Mouse (Mus musculus) embryonic facial prominence, embryonic 13.5 days (tissue): ENCODE results near the gene Map3k7. TPM values are rescaled to one million over a fixed set of nuclear protein-coding genes. Genes with fewer than 3 reads are reported as not detected.
"Not testable (repeated sequence)": the region's sequence is repeated elsewhere in the genome, so short reads cannot be mapped to it uniquely, and the experiment has no call there.

Experiments used
- ATAC-seq: fragments of 200-750 bp; cut with Nextera tagmentation; 2 replicates; pipeline ENCODE4 v1.8.0; 2017; ENCODE audit warnings: low read depth; ENCODE audit not compliant: insufficient number of reproducible peaks, insufficient read depth, low FRiP score, low TSS enrichment
- H3K27ac ChIP-seq: fragments of 300-500 bp; sonication (generic); 2 replicates; pipeline ENCODE4 v1.5.1; 2015; ENCODE audit warnings: moderate library complexity, mild to moderate bottlenecking, inconsistent platforms
- H3K27me3 ChIP-seq: fragments of 300-500 bp; sonication (generic); 2 replicates; pipeline ENCODE4 v1.6.1; 2015; ENCODE audit warnings: mild to moderate bottlenecking, inconsistent platforms
- H3K36me3 ChIP-seq: fragments of 300-500 bp; sonication (generic); 2 replicates; pipeline ENCODE4 v1.6.1; 2015; ENCODE audit warnings: mild to moderate bottlenecking, inconsistent platforms
- H3K4me1 ChIP-seq: fragments of 300-500 bp; sonication (generic); 2 replicates; pipeline ENCODE4 v1.6.1; 2015; ENCODE audit warnings: inconsistent platforms
- H3K4me2 ChIP-seq: fragments of 300-500 bp; sonication (generic); 2 replicates; pipeline ENCODE4 v1.6.1; 2015; ENCODE audit warnings: moderate library complexity, mild to moderate bottlenecking, inconsistent platforms
- H3K4me3 ChIP-seq: fragments of 300-500 bp; sonication (generic); 2 replicates; pipeline ENCODE4 v1.5.1; 2015; ENCODE audit warnings: mild to moderate bottlenecking, inconsistent platforms
- H3K9ac ChIP-seq: fragments of 300-500 bp; sonication (generic); 2 replicates; pipeline ENCODE4 v1.6.1; 2015; ENCODE audit warnings: mild to moderate bottlenecking, inconsistent platforms
- H3K9me3 ChIP-seq: fragments of 300-500 bp; sonication (generic); 2 replicates; pipeline ENCODE4 v1.6.1; 2016; ENCODE audit warnings: inconsistent platforms
- WGBS: fragments of 180-500 bp; shearing (Covaris S2); methylation state at CpG from one replicate; pipeline ENCODE4 v1.1.7; 2015; ENCODE audit warnings: mixed read lengths; 5-methylcytosine and 5-hydroxymethylcytosine counted together
- polyA plus RNA-seq: library from polyadenylated mRNA; unstranded; fragments of >200 nt; fragmentation: Nextera tagmentation; extraction: Ambion mirVana; gene quantifications from 2 replicates; pipeline ENCODE4 v1.2.1, GENCODE M21; 2015

Map3k7 gene
- polyA plus RNA-seq, 1 experiment from 2014 or later = 36.2 TPM

DNA sequence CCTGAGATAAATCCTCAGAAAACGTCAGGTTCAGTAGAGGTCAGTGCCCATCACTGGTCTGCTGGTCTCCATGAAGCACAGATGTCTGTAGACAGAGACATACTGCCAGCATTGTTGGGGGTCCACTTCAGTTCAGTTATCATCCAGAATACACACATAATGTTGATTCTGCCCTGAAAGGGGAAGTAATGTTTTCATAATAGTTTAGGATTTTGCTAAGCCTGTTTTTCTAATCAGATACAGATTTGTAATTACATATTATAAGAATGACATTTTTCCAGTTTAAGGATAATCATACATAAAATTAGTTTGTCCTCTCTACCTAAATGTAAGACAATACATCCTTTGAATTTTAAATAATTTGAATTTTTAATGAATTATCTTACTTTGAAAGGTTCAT lies 30.0 kb downstream of the Map3k7 start:
- 68% methylated on average over 1 of the region's 1 CpGs for WGBS
- H3K4me1 ChIP-seq = no peaks in the 10 kb centered on the region
- H3K27ac ChIP-seq = no peak overlapping the region
- no peak overlapping the region for H3K4me3 ChIP-seq
- H3K9me3 ChIP-seq = no peaks in the 10 kb centered on the region
- H3K36me3 ChIP-seq = peaks cover 57% of the 10 kb centered on the region
- ATAC-seq = no peak
- H3K27me3 ChIP-seq = no peaks in the 10 kb centered on the region
- H3K9ac ChIP-seq = no peak overlapping the region
- no peak overlapping the region for H3K4me2 ChIP-seq

GRCm38 (mm10) chr4:32001498-32001897 lies 37.6 kb downstream of the Map3k7 start:
- Histone ChIP-seq H3K36me3 (peaks cover 37% of the 10 kb centered on the region), H3K27ac (no peak overlapping the region), H3K27me3 (no peaks in the 10 kb centered on the region), H3K4me3 (no peak overlapping the region), H3K9ac (no peak overlapping the region), H3K4me2 (no peak overlapping the region), H3K9me3 (no peaks in the 10 kb centered on the region), H3K4me1 (no peaks in the 10 kb centered on the region)
- ATAC-seq = no peak
- WGBS = 67% methylated on average over 3 of the region's 3 CpGs

DNA sequence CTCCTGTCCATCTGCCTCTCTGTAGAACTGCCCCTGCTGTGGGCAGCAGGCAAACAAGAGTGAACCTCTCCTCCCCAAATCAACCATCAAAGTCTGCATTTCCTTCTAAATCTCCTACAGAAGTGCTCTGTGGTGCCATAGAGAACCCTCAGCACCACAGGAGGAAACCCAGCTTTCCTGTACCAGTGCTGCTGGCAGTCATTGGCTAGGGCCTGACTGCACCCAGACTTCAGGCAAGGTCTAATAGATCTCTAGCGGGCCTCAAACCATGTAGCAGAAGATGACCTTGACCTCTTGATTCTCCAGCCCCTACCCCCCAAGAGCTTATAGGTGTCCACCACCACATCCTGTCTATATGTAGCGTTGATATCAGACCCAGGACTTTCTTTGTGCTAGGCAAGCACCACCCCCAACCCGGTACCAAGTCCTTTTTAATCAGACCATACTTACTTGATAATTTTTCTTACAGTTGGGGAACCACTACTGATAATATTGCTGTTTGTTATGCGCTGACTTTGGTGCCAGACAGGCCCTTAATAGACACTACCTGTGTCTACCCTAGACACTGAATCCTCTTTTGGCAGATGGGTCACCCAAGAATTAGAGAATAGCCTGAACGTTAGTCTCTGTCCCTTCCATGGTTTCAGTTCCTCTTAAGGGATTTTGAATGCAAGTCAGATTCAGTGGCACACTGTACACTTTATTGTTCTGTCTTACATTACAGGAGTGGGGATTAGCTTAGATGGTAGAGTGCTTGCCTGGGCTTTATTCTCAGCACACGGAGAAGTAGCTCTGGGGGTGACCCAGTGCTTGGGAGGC lies 41.1 kb downstream of the Map3k7 start:
- H3K27me3 ChIP-seq = no peaks in the 10 kb centered on the region
- no peak overlapping the region for H3K9ac ChIP-seq
- H3K36me3 ChIP-seq = peaks cover 40% of the 10 kb centered on the region
- no peak overlapping the region for H3K4me3 ChIP-seq
- WGBS = 92% methylated on average over 6 of the region's 6 CpGs
- H3K4me2 ChIP-seq = no peak overlapping the region
- no peaks in the 10 kb centered on the region; the same call in 1 of the 2 replicates for H3K4me1 ChIP-seq
- H3K27ac ChIP-seq = no peak overlapping the region
- no peak for ATAC-seq
- H3K9me3 ChIP-seq = no peaks in the 10 kb centered on the region

DNA sequence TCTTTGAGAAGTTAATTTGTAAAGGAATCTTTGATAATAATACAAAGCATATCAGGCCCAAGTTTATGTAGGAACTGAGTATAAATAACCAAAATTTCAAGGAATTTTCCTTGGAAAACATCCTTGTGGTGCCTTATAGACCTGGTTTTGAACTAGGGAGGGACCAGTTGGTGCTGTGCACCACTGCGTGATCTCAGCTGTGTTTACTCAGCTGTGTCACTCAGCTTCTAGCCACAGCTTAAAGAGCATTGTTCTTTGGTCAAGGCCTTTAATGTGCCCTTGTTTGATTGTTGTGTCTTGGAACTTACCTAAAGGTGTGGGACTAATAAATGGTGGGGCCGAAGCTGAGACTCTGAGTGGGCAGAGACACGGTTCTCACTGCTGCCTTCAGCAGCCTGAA lies 43.3 kb downstream of the Map3k7 start:
- H3K4me2 ChIP-seq = no peak overlapping the region
- 87% methylated on average over 3 of the region's 3 CpGs for WGBS
- no peak overlapping the region for H3K4me3 ChIP-seq
- H3K9me3 ChIP-seq = no peaks in the 10 kb centered on the region
- H3K27ac ChIP-seq = no peak overlapping the region
- H3K27me3 ChIP-seq = no peaks in the 10 kb centered on the region
- no peak for ATAC-seq
- no peak overlapping the region for H3K9ac ChIP-seq
- H3K36me3 ChIP-seq = peaks cover 50% of the 10 kb centered on the region
- H3K4me1 ChIP-seq = no peaks in the 10 kb centered on the region; the same call in 1 of the 2 replicates

DNA sequence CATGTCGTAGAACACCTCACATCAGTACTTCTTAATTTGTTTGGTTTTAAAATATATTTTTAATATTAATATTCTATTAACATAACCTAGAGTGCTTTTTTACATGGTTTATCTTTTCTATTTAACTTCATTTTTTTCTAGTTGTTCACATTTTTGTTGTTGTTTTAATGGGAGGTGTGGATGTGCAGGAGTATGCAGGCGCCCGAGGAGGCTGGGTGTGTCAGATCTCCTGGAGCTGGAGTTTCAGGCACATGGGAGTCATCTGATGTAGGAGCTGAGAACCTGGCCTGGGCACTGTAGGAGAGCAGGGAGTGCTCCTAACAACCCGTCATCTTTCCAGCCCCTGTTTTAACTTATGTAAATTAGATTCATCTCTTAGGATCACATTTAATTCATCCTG lies 44.2 kb downstream of the Map3k7 start:
- no peaks in the 10 kb centered on the region; the same call in 1 of the 2 replicates for H3K4me1 ChIP-seq
- ATAC-seq = no peak
- H3K36me3 ChIP-seq = peaks cover 57% of the 10 kb centered on the region

DNA sequence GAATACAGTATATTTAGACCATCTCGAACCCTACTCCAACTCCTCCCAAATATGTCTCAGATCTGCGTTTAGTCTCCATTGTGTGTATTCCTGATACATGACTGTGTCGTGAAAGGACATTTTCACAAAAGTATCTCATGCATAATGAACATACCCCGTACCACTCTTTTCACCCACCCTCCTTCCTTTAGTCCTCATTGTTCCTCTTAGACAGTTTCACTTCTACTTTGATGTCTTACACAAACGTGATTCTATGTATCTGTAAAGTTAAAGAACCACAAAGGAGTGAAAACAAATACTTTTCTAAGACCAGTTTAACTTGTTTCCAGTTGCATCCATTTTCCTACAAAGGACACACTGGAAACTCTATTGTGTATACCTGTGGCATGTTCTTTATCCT lies 46.9 kb downstream of the Map3k7 start:
- H3K4me1 ChIP-seq = no peaks in the 10 kb centered on the region; the same call in 1 of the 2 replicates
- H3K36me3 ChIP-seq = peaks cover 68% of the 10 kb centered on the region
- H3K9me3 ChIP-seq = no peaks in the 10 kb centered on the region
- no peak overlapping the region for H3K27ac ChIP-seq
- WGBS = 87% methylated on average over 5 of the region's 5 CpGs
- no peaks in the 10 kb centered on the region for H3K27me3 ChIP-seq
- H3K9ac ChIP-seq = no peak overlapping the region
- ATAC-seq = no peak
- H3K4me3 ChIP-seq = no peak overlapping the region
- no peak overlapping the region for H3K4me2 ChIP-seq

More for the DNA sequence above, 44.2 kb downstream of the Map3k7 start:
- Histone ChIP-seq H3K27ac (no peak overlapping the region), H3K4me3 (no peak overlapping the region), H3K27me3 (no peaks in the 10 kb centered on the region), H3K9me3 (no peaks in the 10 kb centered on the region), H3K9ac (no peak overlapping the region), H3K4me2 (no peak overlapping the region)
- 69% methylated on average over 4 of the region's 4 CpGs for WGBS

DNA sequence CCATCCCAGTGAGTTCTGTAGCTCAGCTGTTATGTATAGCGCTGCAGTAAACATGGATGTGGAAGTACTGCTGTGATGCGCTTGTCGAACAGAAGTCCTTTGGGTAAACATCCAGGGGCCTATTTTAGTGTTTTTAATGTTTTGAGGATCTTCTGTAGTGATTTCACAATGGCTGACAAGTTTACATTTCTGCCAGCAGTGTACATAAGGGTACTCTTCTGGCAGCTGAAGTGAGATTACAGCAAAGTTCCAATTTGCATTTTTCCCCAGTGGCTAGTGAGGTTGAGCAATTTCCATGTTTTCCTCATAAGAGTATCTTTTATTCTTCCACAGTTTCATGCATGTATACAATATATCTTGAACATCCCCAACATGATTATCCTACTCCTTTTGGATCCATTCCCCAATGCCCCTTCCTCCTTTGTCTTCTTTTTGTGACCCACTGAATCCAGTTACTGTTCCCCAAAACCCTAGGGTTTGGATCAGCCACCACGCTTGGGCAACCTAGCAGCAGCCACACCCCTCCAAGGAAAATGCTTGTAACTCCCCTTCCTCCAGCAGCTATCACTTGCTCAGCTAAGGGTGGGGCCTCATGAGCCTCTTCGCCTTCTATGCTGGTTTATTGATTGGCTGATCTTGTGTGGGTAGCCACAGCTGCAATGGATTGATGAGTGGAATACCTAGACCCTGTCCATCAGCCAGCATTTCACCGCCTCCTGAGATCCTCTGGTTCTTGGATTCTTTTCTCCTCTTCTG lies 47.5 kb downstream of the Map3k7 start:
- WGBS = 92% methylated on average over 6 of the region's 6 CpGs
- Histone ChIP-seq H3K4me1 (no peaks in the 10 kb centered on the region; the same call in 1 of the 2 replicates), H3K9me3 (no peaks in the 10 kb centered on the region), H3K27me3 (no peaks in the 10 kb centered on the region), H3K36me3 (peaks cover 72% of the 10 kb centered on the region), H3K4me2 (no peak overlapping the region), H3K9ac (no peak overlapping the region), H3K27ac (no peak overlapping the region), H3K4me3 (no peak overlapping the region)
- ATAC-seq = no peak

DNA sequence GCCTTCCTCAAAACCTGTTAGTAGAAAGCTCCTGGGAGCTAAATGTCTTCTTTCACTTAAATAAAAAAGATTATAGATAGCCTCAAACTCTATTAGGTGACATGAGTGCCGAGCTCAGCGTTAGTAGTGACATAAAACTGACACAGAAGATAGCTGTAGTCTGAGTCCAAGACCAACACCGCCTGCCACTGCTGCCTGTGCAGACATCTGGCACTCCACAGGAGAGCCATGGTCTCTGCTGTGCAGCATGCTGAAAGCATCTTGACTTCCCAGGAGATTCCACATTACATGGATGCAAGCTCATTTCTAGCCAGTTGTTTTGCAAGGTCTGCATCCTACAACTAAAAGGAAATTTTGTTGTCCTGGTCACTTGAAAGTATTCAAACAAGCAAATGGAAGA lies 57.2 kb downstream of the Map3k7 start:
- Histone ChIP-seq H3K4me1 (no peaks in the 10 kb centered on the region), H3K36me3 (peaks cover 61% of the 10 kb centered on the region), H3K9ac (no peak overlapping the region), H3K9me3 (no peaks in the 10 kb centered on the region), H3K4me2 (no peak overlapping the region), H3K27me3 (no peaks in the 10 kb centered on the region), H3K27ac (no peak overlapping the region), H3K4me3 (no peak overlapping the region)
- WGBS = 87% methylated on average over 3 of the region's 3 CpGs
- ATAC-seq = no peak

- no peak for ATAC-seq
- WGBS = 79% methylated on average over 6 of the region's 6 CpGs
- no peak overlapping the region for H3K4me3 ChIP-seq
- peaks cover 51% of the 10 kb centered on the region for H3K36me3 ChIP-seq
- H3K27me3 ChIP-seq = no peaks in the 10 kb centered on the region
- H3K4me2 ChIP-seq = no peak overlapping the region
- no peak overlapping the region for H3K27ac ChIP-seq
- H3K9me3 ChIP-seq = no peaks in the 10 kb centered on the region
- no peaks in the 10 kb centered on the region for H3K4me1 ChIP-seq
- no peak overlapping the region for H3K9ac ChIP-seq
These were observed 58.4 kb downstream of the Map3k7 start for GRCm38 (mm10) chr4:32022321-32022720.

DNA sequence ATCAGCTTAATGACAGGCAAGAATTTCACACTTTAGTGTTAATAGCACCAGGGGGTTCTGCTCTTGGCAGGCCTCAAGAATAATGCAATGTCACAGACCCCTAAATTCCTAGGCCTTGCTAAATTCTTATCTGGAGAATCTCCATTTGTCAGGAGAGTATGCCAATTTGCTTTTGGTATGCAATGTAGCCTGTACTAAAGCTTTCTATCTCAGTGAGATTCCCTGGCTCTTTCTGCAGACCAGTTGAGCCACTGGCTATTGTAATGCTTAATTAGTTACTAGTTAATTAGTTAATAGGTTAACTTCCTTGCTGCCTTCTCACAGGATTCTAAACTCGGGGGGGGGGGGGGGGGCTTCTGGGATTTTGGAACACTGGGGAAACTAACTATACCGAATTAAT lies 60.3 kb downstream of the Map3k7 start:
- ATAC-seq, H3K4me3 ChIP-seq, H3K27me3 ChIP-seq, H3K27ac ChIP-seq, H3K9me3 ChIP-seq, H3K4me1 ChIP-seq, H3K9ac ChIP-seq, H3K4me2 ChIP-seq: not testable (repeated sequence)
- peaks cover 32% of the 10 kb centered on the region for H3K36me3 ChIP-seq
- WGBS = 80% methylated on average over 2 of the region's 2 CpGs

- no peaks in the 10 kb centered on the region for H3K9me3 ChIP-seq
- ATAC-seq = no peak
- 76% methylated on average over 2 of the region's 2 CpGs for WGBS
- no peaks in the 10 kb centered on the region for H3K4me1 ChIP-seq
- H3K27me3 ChIP-seq = no peaks in the 10 kb centered on the region
- no peak overlapping the region for H3K9ac ChIP-seq
- peaks cover 27% of the 10 kb centered on the region for H3K36me3 ChIP-seq
- H3K4me2 ChIP-seq = no peak overlapping the region
- H3K27ac ChIP-seq = no peak overlapping the region
- no peak overlapping the region for H3K4me3 ChIP-seq
These were observed 61.2 kb downstream of the Map3k7 start for GRCm38 (mm10) chr4:32025105-32025504.

DNA sequence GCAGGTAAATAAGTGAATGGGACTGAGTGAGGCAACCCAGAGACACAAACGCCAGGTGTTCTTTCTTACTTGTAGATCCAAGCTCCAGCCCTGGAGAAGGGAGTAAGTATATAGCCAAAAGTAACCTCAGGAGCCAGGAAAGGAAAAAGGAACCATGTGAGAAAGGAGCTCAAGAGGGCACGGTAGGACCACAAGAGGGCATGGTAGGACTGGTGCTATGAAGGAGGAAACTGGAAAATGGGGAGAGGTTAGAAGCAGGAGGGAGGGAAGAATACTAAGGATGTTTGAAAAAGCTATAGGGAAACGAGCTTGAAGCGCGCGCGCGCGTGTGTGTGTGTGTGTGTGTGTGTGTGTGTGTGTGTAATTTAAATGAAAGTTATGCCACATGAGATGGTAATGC lies 63.2 kb downstream of the Map3k7 start:
- Histone ChIP-seq H3K36me3 (peaks cover 12% of the 10 kb centered on the region), H3K27ac (no peak overlapping the region), H3K27me3 (no peaks in the 10 kb centered on the region), H3K9ac (no peak overlapping the region), H3K4me2 (no peak overlapping the region), H3K9me3 (no peaks in the 10 kb centered on the region), H3K4me3 (no peak overlapping the region), H3K4me1 (no peaks in the 10 kb centered on the region)
- ATAC-seq = no peak
- WGBS = 85% methylated on average over 9 of the region's 9 CpGs
